Mouse (Mus musculus) MEL (cell line): ENCODE measurements at regions not wholly inside any gene's neighbourhood (a gene's known extent, or its start where the extent isn't known, plus 50 kb on each side); places are given as distances from the start of the nearest gene placed in this dataset.

Source experiments
- DNase-seq: peaks from one replicate; pipeline ENCODE4 v3.0.0; 2011; ENCODE audit warnings: low read depth, low spot score
- H3K27ac ChIP-seq: 2 replicates; pipeline ENCODE4 v1.5.1; 2012; ENCODE audit warnings: low read depth, mild to moderate bottlenecking, control low read depth, low read length, moderate library complexity; ENCODE audit not compliant: control insufficient read depth
- H3K27me3 ChIP-seq, 2 experiments: fragments of 150-350 bp in 1 of 2; sonication (generic) in 1 of 2; 2 replicates each; pipeline ENCODE4 v1.6.1; 2012; ENCODE audit warnings: low read length in 2 of 2, mild to moderate bottlenecking in 2 of 2, improper control_type of control experiment in 1 of 2, moderate library complexity in 1 of 2; ENCODE audit not compliant: insufficient read depth in 2 of 2, control insufficient read depth in 1 of 2
- H3K36me3 ChIP-seq, 2 experiments: 2 replicates each; pipeline ENCODE4 v1.6.1; 2012 to 2014; ENCODE audit warnings: low read length in 2 of 2, improper control_type of control experiment in 1 of 2, inconsistent platforms in 1 of 2, mild to moderate bottlenecking in 1 of 2; ENCODE audit not compliant: insufficient read depth in 2 of 2, control insufficient read depth in 1 of 2
- H3K4me1 ChIP-seq, 2 experiments: fragments of 150-350 bp in 1 of 2; sonication (generic) in 1 of 2; 2 replicates each; pipeline ENCODE4 v1.6.1; 2012; ENCODE audit warnings: low read length in 2 of 2, improper control_type of control experiment in 1 of 2, mild to moderate bottlenecking in 1 of 2; ENCODE audit not compliant: insufficient read depth in 2 of 2, control insufficient read depth in 1 of 2
- H3K4me3 ChIP-seq, 2 experiments: fragments of 150-350 bp in 1 of 2; sonication (generic) in 1 of 2; 2 replicates each; pipeline ENCODE4 v1.5.1; 2012; ENCODE audit warnings: low read depth in 2 of 2, low read length in 2 of 2, mild to moderate bottlenecking in 2 of 2, moderate library complexity in 2 of 2, control low read depth in 1 of 2, improper control_type of control experiment in 1 of 2; ENCODE audit not compliant: control insufficient read depth in 1 of 2, insufficient read depth in 1 of 2
- H3K79me2 ChIP-seq: 2 replicates; pipeline ENCODE4 v1.6.1; 2012; ENCODE audit warnings: mild to moderate bottlenecking, low read length, moderate library complexity; ENCODE audit not compliant: control insufficient read depth, poor library complexity, insufficient read depth
- H3K9ac ChIP-seq: 2 replicates; pipeline ENCODE4 v1.6.1; 2012; ENCODE audit warnings: low read depth, mild to moderate bottlenecking, control low read depth, low read length, moderate library complexity; ENCODE audit not compliant: control insufficient read depth, poor library complexity, severe bottlenecking
- H3K9me3 ChIP-seq: fragments of 150-350 bp; sonication (generic); replicated peaks from 2 replicates; pipeline ENCODE4 v1.6.1; 2012; ENCODE audit warnings: mild to moderate bottlenecking, low read length, improper control_type of control experiment, moderate library complexity; ENCODE audit not compliant: insufficient read depth
- CHD2 ChIP-seq: IDR thresholded peaks from 2 replicates; pipeline ENCODE4 v1.6.1; 2011; ENCODE audit warnings: low read length, improper control_type of control experiment
- CTCF ChIP-seq, 3 experiments: IDR thresholded peaks in 2 of 3; conservative IDR thresholded peaks in 1 of 3; 2 replicates each; pipeline ENCODE4 v1.5.1; 2011 to 2012; ENCODE audit warnings: low read length in 3 of 3, low read depth in 2 of 3, mild to moderate bottlenecking in 2 of 3, improper control_type of control experiment in 1 of 3, inconsistent platforms in 1 of 3, mixed read lengths in 1 of 3, moderate library complexity in 1 of 3; ENCODE audit not compliant: control insufficient read depth in 1 of 3, insufficient read depth in 1 of 3, poor library complexity in 1 of 3, severe bottlenecking in 1 of 3
- ETS1 ChIP-seq: IDR thresholded peaks from 2 replicates; pipeline ENCODE4 v1.6.1; 2012; ENCODE audit warnings: low read depth, mild to moderate bottlenecking, inconsistent platforms, low read length, improper control_type of control experiment, moderate library complexity
- GABPA ChIP-seq: IDR thresholded peaks from 2 replicates; pipeline ENCODE4 v1.6.1; 2012; ENCODE audit warnings: low read depth, mild to moderate bottlenecking, inconsistent platforms, low read length, improper control_type of control experiment, moderate library complexity
- HCFC1 ChIP-seq: IDR thresholded peaks from 2 replicates; pipeline ENCODE4 v1.6.1; 2012; ENCODE audit warnings: low read depth, mild to moderate bottlenecking, inconsistent platforms, low read length, improper control_type of control experiment, moderate library complexity
- JUND ChIP-seq: IDR thresholded peaks from 2 replicates; pipeline ENCODE4 v1.6.1; 2011; ENCODE audit warnings: low read depth, mild to moderate bottlenecking, improper control_type of control experiment, low read length
- KAT2A ChIP-seq: conservative IDR thresholded peaks from 2 replicates; pipeline ENCODE4 v1.6.1; 2012; ENCODE audit warnings: low read depth, low read length, improper control_type of control experiment, inconsistent platforms
- MAZ ChIP-seq: IDR thresholded peaks from 2 replicates; pipeline ENCODE4 v1.6.1; 2012; ENCODE audit warnings: low read depth, mild to moderate bottlenecking, inconsistent platforms, low read length, improper control_type of control experiment
- MEF2A ChIP-seq: IDR thresholded peaks from 2 replicates; pipeline ENCODE4 v1.6.1; 2014; ENCODE audit warnings: low read depth, mild to moderate bottlenecking, inconsistent platforms, low read length, improper control_type of control experiment; ENCODE audit not compliant: poor library complexity, insufficient replicate concordance, severe bottlenecking; ENCODE audit errors: extremely low read depth
- MXI1 ChIP-seq: IDR thresholded peaks from 2 replicates; pipeline ENCODE4 v1.6.1; 2011; ENCODE audit warnings: mild to moderate bottlenecking, low read depth, low read length, improper control_type of control experiment
- MYB ChIP-seq: IDR thresholded peaks from 2 replicates; pipeline ENCODE4 v1.6.1; 2011; ENCODE audit warnings: mild to moderate bottlenecking, low read depth, low read length, improper control_type of control experiment
- MYC ChIP-seq: IDR thresholded peaks from 2 replicates; pipeline ENCODE4 v1.6.1; 2011; ENCODE audit warnings: low read depth, mild to moderate bottlenecking, low read length, improper control_type of control experiment, moderate library complexity
- NRF1 ChIP-seq: IDR thresholded peaks from 2 replicates; pipeline ENCODE4 v1.6.1; 2014; ENCODE audit warnings: low read depth, mild to moderate bottlenecking, inconsistent platforms, low read length, improper control_type of control experiment, moderate library complexity; ENCODE audit not compliant: poor library complexity, insufficient read depth, severe bottlenecking
- POLR2AphosphoS2 ChIP-seq: IDR thresholded peaks from 2 replicates; pipeline ENCODE4 v1.6.1; 2011; ENCODE audit warnings: low read length, improper control_type of control experiment
- RCOR1 ChIP-seq: IDR thresholded peaks from 2 replicates; pipeline ENCODE4 v1.6.1; 2012; ENCODE audit warnings: low read depth, mild to moderate bottlenecking, inconsistent platforms, low read length, improper control_type of control experiment
- SIN3A ChIP-seq: IDR thresholded peaks from 2 replicates; pipeline ENCODE4 v1.6.1; 2012; ENCODE audit warnings: low read length, improper control_type of control experiment, inconsistent platforms
- TAL1 ChIP-seq: IDR thresholded peaks from 2 replicates; pipeline ENCODE4 v1.6.1; 2012; ENCODE audit warnings: mild to moderate bottlenecking, inconsistent platforms, low read length, moderate library complexity, mixed read lengths
- ZNF384 ChIP-seq: IDR thresholded peaks from 2 replicates; pipeline ENCODE4 v1.6.1; 2012; ENCODE audit warnings: low read depth, mild to moderate bottlenecking, inconsistent platforms, low read length, improper control_type of control experiment

- Histone ChIP-seq H3K27ac (no peak overlapping the region), H3K4me3 (no peak overlapping the region), H3K9me3 (no peaks in the 10 kb centered on the region), H3K9ac (no peak overlapping the region), H3K36me3 (no peaks in the 10 kb centered on the region), H3K4me1 (no peaks in the 10 kb centered on the region), H3K79me2 (no peaks in the 10 kb centered on the region), H3K27me3 (no peaks in the 10 kb centered on the region)
- TF ChIP-seq KAT2A (no peak), POLR2AphosphoS2 (no peak), RCOR1 (no peak), NRF1 (no peak), JUND (no peak), SIN3A (no peak), MEF2A (no peak), GABPA (no peak), CTCF (IDR thresholded peaks at IDR 0.05 in 2 of 3, conservative IDR thresholded peaks at IDR 0.05 in 1 of 3; ENCODE audit: control insufficient read depth in 1 of 3, insufficient read depth in 1 of 3, low read depth in 2 of 3, low read length in 3 of 3, poor library complexity in 1 of 3, severe bottlenecking in 1 of 3) (no peak), MAZ (no peak), ETS1 (no peak), HCFC1 (no peak), MYB (no peak)
- DNase-seq, result no peak
Observed at GRCm38 (mm10) chr8:125357759-125358158, 211.8 kb downstream of the Sipa1l2 start.

- H3K36me3 ChIP-seq, result no peaks in the 10 kb centered on the region
- DNase-seq, result no peak
- no peak overlapping the region for H3K9ac ChIP-seq
- H3K4me3 ChIP-seq, result no peak overlapping the region
- H3K4me1 ChIP-seq, result no peaks in the 10 kb centered on the region
- no peaks in the 10 kb centered on the region for H3K79me2 ChIP-seq
- no peaks in the 10 kb centered on the region for H3K9me3 ChIP-seq
- no peak for TF ChIP-seq GABPA
- TF ChIP-seq KAT2A, result no peak
- TF ChIP-seq TAL1, result no peak
- TF ChIP-seq MYC, result no peak
- H3K27me3 ChIP-seq, result no peaks in the 10 kb centered on the region
- no peak overlapping the region for H3K27ac ChIP-seq
Observed at GRCm38 (mm10) chr8:125355059-125355509, 214.5 kb downstream of the Sipa1l2 start.

GRCm38 (mm10) chr8:125352276-125352675, 217.3 kb downstream of the Sipa1l2 start:
- TF ChIP-seq MYC, result no peak
- TF ChIP-seq CHD2, result no peak
- no peak for TF ChIP-seq SIN3A
- no peak for TF ChIP-seq MXI1
- no peak for TF ChIP-seq KAT2A
- TF ChIP-seq ZNF384, result no peak
- TF ChIP-seq ETS1, result no peak
- H3K9ac ChIP-seq, result no peak overlapping the region
- H3K79me2 ChIP-seq, result no peaks in the 10 kb centered on the region
- H3K4me3 ChIP-seq, result no peak overlapping the region
- H3K27ac ChIP-seq, result no peak overlapping the region
- no peaks in the 10 kb centered on the region for H3K4me1 ChIP-seq
- H3K27me3 ChIP-seq, result no peaks in the 10 kb centered on the region
- H3K9me3 ChIP-seq, result no peaks in the 10 kb centered on the region
- no peaks in the 10 kb centered on the region for H3K36me3 ChIP-seq
- DNase-seq, result no peak
